Mouse (Mus musculus): ENCODE data around the gene Rrp1. TPM values are rescaled to one million over a fixed set of nuclear protein-coding genes. Genes with fewer than 3 reads are reported as not detected.
A peak's percentile ranks its signal among the peaks of the same experiment; 100 is the strongest.

Gene Rrp1
- total and polyA plus RNA-seq, 3 experiments = 51.3 to 94.4 (median 88.8) TPM

GRCm38 (mm10) chr10:78371746-78372145 is 41.1 kb downstream of the Rrp1 start:
- no peaks in the 10 kb centered on the region for H3K36me3 ChIP-seq (ENCODE audit: control insufficient read depth, insufficient read depth, low read length)
- H3K4me3 ChIP-seq = no peak overlapping the region
- no peak overlapping the region for H3K27ac ChIP-seq
- 89% methylated on average over 6 of the region's 6 CpGs for WGBS
- H3K4me1 ChIP-seq (ENCODE audit: control insufficient read depth, insufficient read depth, low read length) = no peaks in the 10 kb centered on the region; the same call in 1 of the 2 replicates
- H3K9ac ChIP-seq (ENCODE audit: low read depth, low read length) = no peak overlapping the region
- H3K79me2 ChIP-seq (replicated peaks; ENCODE audit: control insufficient read depth, insufficient read depth, low read length) = no peaks in the 10 kb centered on the region
- intact Hi-C loops (cut with DNase I) = no loop called here
- DNase-seq = no peak
- no peak for TF ChIP-seq POLR2A (IDR thresholded peaks at IDR 0.05; ENCODE audit: insufficient read depth, low read depth, low read length)
- no peak for TF ChIP-seq CTCF (IDR thresholded peaks at IDR 0.05)
- no peak for TF ChIP-seq EP300 (IDR thresholded peaks at IDR 0.05; ENCODE audit: insufficient read depth, low read depth, low read length)
- no peaks in the 10 kb centered on the region for H3K27me3 ChIP-seq (ENCODE audit: control insufficient read depth, insufficient read depth, low read length)

- H3K27me3 ChIP-seq (ENCODE audit: control insufficient read depth, insufficient read depth, low read length) = no peaks in the 10 kb centered on the region
- intact Hi-C loops (cut with DNase I) = no loop called here
- H3K27ac ChIP-seq = no peak overlapping the region
- no peak overlapping the region for H3K9ac ChIP-seq (ENCODE audit: low read depth, low read length)
- H3K36me3 ChIP-seq (ENCODE audit: control insufficient read depth, insufficient read depth, low read length) = no peaks in the 10 kb centered on the region
- TF ChIP-seq POLR2A (IDR thresholded peaks at IDR 0.05; ENCODE audit: insufficient read depth, low read depth, low read length) (no peak), EP300 (IDR thresholded peaks at IDR 0.05; ENCODE audit: insufficient read depth, low read depth, low read length) (no peak), CTCF (IDR thresholded peaks at IDR 0.05) (no peak)
- H3K4me1 ChIP-seq (ENCODE audit: control insufficient read depth, insufficient read depth, low read length) = no peaks in the 10 kb centered on the region; the same call in 1 of the 2 replicates
- DNase-seq = no peak
- H3K4me3 ChIP-seq = no peak overlapping the region
- WGBS = 61% methylated on average over 4 of the region's 4 CpGs
- H3K79me2 ChIP-seq (replicated peaks; ENCODE audit: control insufficient read depth, insufficient read depth, low read length) = no peaks in the 10 kb centered on the region
These were observed 45.3 kb downstream of the Rrp1 start for GRCm38 (mm10) chr10:78367586-78367985.

GRCm38 (mm10) chr10:78366851-78367312 is 46.0 kb downstream of the Rrp1 start:
- H3K4me3 ChIP-seq = no peak overlapping the region
- peaks cover 5% of the 10 kb centered on the region for H3K4me1 ChIP-seq (ENCODE audit: control insufficient read depth, insufficient read depth, low read length)
- H3K9ac ChIP-seq (ENCODE audit: low read depth, low read length) = no peak overlapping the region
- intact Hi-C loops (cut with DNase I) = no loop called here
- no peaks in the 10 kb centered on the region for H3K27me3 ChIP-seq (ENCODE audit: control insufficient read depth, insufficient read depth, low read length)
- 0 out of 2 replicates have a peak overlapping the region, but pooled peaks have one; percentile 38 for H3K27ac ChIP-seq
- TF ChIP-seq POLR2A (IDR thresholded peaks at IDR 0.05; ENCODE audit: insufficient read depth, low read depth, low read length) (no peak), EP300 (IDR thresholded peaks at IDR 0.05; ENCODE audit: insufficient read depth, low read depth, low read length) (no peak), CTCF (IDR thresholded peaks at IDR 0.05) (no peak)
- 21% methylated on average over 9 of the region's 9 CpGs for WGBS
- H3K36me3 ChIP-seq (ENCODE audit: control insufficient read depth, insufficient read depth, low read length) = no peaks in the 10 kb centered on the region
- no peaks in the 10 kb centered on the region for H3K79me2 ChIP-seq (replicated peaks; ENCODE audit: control insufficient read depth, insufficient read depth, low read length)
- peak in 1 of 2 experiments; percentile 23 for DNase-seq

- no peak for TF ChIP-seq EP300 (IDR thresholded peaks at IDR 0.05; ENCODE audit: insufficient read depth, low read depth, low read length)
- no peak for TF ChIP-seq POLR2A (IDR thresholded peaks at IDR 0.05; ENCODE audit: insufficient read depth, low read depth, low read length)
- no peak for TF ChIP-seq CTCF (IDR thresholded peaks at IDR 0.05)
- Histone ChIP-seq H3K36me3 (ENCODE audit: control insufficient read depth, insufficient read depth, low read length) (no peaks in the 10 kb centered on the region), H3K27ac (0 out of 2 replicates have a peak overlapping the region, but pooled peaks have one; percentile 38), H3K27me3 (ENCODE audit: control insufficient read depth, insufficient read depth, low read length) (no peaks in the 10 kb centered on the region), H3K4me1 (ENCODE audit: control insufficient read depth, insufficient read depth, low read length) (peaks cover 5% of the 10 kb centered on the region), H3K9ac (ENCODE audit: low read depth, low read length) (no peak overlapping the region), H3K4me3 (no peak overlapping the region), H3K79me2 (replicated peaks; ENCODE audit: control insufficient read depth, insufficient read depth, low read length) (no peaks in the 10 kb centered on the region)
- WGBS = 47% methylated on average over 5 of the region's 5 CpGs
- intact Hi-C loops (cut with DNase I) = no loop called here
- DNase-seq = no peak
These were observed 46.5 kb downstream of the Rrp1 start for GRCm38 (mm10) chr10:78366195-78366834.

- Histone ChIP-seq H3K36me3 (ENCODE audit: control insufficient read depth, insufficient read depth, low read length) (no peaks in the 10 kb centered on the region), H3K4me1 (ENCODE audit: control insufficient read depth, insufficient read depth, low read length) (peaks cover 5% of the 10 kb centered on the region), H3K79me2 (replicated peaks; ENCODE audit: control insufficient read depth, insufficient read depth, low read length) (no peaks in the 10 kb centered on the region), H3K9ac (ENCODE audit: low read depth, low read length) (no peak overlapping the region), H3K27me3 (ENCODE audit: control insufficient read depth, insufficient read depth, low read length) (no peaks in the 10 kb centered on the region), H3K27ac (no peak overlapping the region), H3K4me3 (no peak overlapping the region)
- intact Hi-C loops (cut with DNase I) = no loop called here
- 84% methylated on average over 6 of the region's 6 CpGs for WGBS
- TF ChIP-seq EP300 (IDR thresholded peaks at IDR 0.05; ENCODE audit: insufficient read depth, low read depth, low read length) = no peak
- no peak for TF ChIP-seq POLR2A (IDR thresholded peaks at IDR 0.05; ENCODE audit: insufficient read depth, low read depth, low read length)
- TF ChIP-seq CTCF (IDR thresholded peaks at IDR 0.05) = no peak
- no peak for DNase-seq
These were observed 47.3 kb downstream of the Rrp1 start for GRCm38 (mm10) chr10:78365555-78365954.

- intact Hi-C loops (cut with DNase I) = loop anchor here (5.0 kb wide), 1 partner anchor 42 kb away; no protein-coding TSS in a partner anchor
- Histone ChIP-seq H3K27ac (no peak overlapping the region), H3K27me3 (ENCODE audit: control insufficient read depth, insufficient read depth, low read length) (no peaks in the 10 kb centered on the region), H3K4me1 (ENCODE audit: control insufficient read depth, insufficient read depth, low read length) (peaks cover 5% of the 10 kb centered on the region), H3K4me3 (no peak overlapping the region), H3K36me3 (ENCODE audit: control insufficient read depth, insufficient read depth, low read length) (no peaks in the 10 kb centered on the region), H3K79me2 (replicated peaks; ENCODE audit: control insufficient read depth, insufficient read depth, low read length) (no peaks in the 10 kb centered on the region), H3K9ac (ENCODE audit: low read depth, low read length) (no peak overlapping the region)
- 31% methylated on average over 2 of the region's 2 CpGs for WGBS
- DNase-seq = peak in 1 of 2 experiments; percentile 24
- no peak for TF ChIP-seq POLR2A (IDR thresholded peaks at IDR 0.05; ENCODE audit: insufficient read depth, low read depth, low read length)
- no peak for TF ChIP-seq EP300 (IDR thresholded peaks at IDR 0.05; ENCODE audit: insufficient read depth, low read depth, low read length)
- TF ChIP-seq CTCF (IDR thresholded peaks at IDR 0.05) = no peak
These were observed 48.7 kb downstream of the Rrp1 start for GRCm38 (mm10) chr10:78364106-78364505.

All from heart, adult 2 months (tissue).